Mouse (Mus musculus) cerebellum, adult 9-10 months (tissue): Measurements from ENCODE around the gene Polr3e.
A peak's percentile ranks its signal among the peaks of the same experiment; 100 is the strongest.
"Not testable (repeated sequence)": the region's sequence is repeated elsewhere in the genome, so short reads cannot be mapped to it uniquely, and the experiment has no call there.

Experiments
- DNase-seq: peaks from one replicate; pipeline ENCODE4 v3.0.0; 2022

The Polr3e gene

DNA sequence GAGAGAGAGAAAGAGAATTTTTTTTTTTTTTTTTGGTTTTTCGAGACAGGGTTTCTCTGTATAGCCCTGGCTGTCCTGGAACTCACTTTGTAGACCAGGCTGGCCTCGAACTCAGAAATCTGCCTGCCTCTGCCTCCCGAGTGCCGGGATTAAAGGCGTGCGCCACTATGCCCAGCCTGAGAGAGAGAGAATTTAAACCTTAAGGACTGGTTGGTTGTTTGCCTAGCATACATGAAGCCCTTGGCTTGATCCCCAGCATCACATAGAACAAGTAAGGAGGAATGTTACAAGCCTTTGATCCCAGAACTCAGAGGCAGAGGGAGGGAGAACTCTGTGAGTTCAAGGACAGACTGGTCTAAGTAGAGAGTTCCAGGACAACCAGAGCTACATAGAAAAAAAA is 6.3 kb upstream of the Polr3e start:
- DNase-seq: not testable (repeated sequence)

GRCm38 (mm10) chr7:120913332-120913731 is 4.2 kb upstream of the Polr3e start:
- DNase-seq: no peak

DNA sequence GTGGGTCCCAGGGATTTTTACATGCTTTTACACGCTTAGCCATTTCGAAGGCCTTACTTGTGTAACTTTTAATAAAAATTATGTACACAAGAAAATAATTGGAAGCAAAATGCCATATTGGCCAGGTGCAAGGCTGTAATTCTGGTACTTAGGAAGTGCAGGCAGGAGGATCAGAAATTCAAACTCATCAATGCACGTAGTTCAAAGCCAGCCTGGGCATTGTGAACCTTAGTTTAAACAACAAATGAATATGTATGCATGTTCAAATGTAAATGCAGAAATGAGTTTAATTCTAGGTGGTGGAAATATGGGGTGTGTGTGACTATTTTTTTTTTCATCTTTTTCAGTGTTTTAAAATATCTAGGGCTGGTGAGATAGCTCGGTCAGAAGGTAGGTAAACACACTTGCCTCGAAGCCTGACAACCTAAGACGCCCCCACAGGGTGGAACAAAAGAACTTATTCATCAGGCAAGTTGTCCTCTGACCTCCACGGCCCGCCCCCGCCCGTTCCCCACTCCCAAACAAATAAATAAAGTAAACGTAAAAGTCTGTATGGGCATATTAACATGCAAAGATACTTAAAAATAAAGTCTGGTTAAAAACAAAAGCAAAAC is 1.2 kb upstream of the Polr3e start:
- DNase-seq: no peak

DNA sequence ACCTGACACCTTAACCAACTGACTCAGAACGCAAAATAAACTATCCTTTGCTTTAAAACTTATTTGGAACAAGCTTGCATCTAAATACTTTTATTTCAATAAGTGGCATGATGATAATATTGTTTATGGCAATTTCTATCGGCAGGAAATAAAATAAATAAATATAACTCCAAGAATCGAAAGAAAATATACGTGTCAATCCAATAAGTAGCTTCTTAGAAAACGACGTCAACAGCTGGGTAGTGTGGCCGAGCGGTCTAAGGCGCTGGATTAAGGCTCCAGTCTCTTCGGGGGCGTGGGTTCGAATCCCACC is 309 bp upstream of the Polr3e start:
- DNase-seq: no peak

DNA sequence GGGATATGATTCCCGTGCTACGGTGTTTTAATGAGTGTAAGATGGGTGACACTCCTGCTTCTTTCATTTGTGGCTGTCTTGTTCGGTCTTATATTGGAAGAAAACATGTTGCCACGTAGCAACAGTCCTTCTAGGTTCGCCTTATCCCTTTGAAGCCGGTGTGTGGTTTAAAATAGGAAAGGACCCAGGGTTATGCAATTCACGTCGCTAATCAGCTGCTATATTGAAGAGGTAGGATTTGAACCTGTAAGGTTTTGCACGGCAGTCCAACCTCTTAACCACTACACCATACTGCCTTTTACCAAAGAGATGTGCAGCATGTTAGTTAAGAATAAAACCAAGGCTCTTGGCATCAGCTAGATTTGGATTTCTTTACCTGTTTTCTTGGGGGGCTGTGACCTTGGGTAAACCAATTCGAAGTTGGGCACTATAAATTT is 1.0 kb downstream of the Polr3e start:
- peak; percentile 82 for DNase-seq

- DNase-seq: no peak
Measured at GRCm38 (mm10) chr7:120933110-120933509, 15.6 kb downstream of the Polr3e start.

DNA sequence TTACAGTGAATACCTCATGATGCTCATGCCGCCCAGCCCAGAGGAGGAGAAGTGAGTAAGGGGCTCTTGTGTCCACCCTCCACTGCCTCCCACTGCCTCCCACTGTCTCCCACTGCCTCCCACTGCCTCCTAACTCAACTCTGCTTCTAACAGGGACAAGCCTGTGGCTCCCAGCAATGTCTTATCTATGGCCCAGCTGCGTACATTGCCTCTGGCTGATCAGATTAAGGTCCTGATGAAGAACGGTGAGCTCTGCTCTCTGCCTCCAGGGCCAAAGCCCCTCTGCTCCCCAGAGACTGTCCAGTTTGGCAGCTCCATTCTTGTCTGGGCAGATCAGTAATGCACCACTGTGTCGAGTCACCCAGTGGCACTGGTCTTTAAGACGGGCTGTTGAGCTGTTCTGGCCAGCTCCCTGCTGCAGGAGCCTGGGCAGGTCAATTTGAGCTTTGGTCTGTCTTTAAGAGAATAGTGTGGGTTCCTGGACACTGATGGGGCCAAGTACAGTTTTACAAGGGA is 16.2 kb downstream of the Polr3e start:
- no peak for DNase-seq

DNA sequence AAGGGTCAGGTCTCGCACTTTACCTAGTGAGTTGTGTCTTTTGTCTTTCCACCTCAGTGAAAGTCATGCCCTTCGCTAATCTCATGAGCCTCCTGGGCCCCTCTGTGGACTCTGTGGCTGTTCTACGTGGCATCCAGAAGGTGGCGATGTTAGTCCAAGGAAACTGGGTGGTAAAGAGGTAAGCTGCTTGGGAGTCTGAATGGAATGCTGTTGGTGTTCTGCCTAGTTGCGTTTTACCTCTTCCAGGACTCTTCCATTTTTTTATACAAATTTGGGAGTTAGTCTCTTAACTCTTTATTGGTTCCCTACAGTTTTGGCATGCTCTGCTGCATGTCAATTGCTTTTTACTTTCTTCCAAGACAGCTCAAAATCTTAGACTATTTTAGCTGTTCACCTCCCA is 17.2 kb downstream of the Polr3e start:
- DNase-seq: no peak

GRCm38 (mm10) chr7:120936522-120936921 is 19.0 kb downstream of the Polr3e start:
- DNase-seq: no peak

GRCm38 (mm10) chr7:120938206-120938605 is 20.7 kb downstream of the Polr3e start:
- DNase-seq: no peak

DNA sequence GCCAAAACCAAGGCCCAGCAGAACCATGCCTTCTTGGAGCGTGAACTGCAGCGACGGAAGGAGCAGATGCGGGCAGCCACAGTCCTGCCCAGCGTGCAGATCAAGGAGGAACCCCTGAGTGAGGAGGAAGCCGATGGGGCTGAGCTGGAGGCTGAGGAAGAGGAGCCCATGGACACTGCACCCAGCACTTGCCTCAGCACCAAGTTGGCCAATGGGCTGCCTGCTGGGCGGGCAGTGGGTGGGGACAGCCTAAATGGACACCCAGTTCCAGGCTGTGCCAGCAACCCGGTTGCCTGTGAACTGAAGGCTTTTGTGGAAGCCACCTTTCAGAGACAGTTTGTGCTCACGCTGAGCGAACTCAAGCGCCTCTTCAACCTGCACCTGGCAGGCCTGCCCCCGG is 22.8 kb downstream of the Polr3e start:
- no peak for DNase-seq

DNA sequence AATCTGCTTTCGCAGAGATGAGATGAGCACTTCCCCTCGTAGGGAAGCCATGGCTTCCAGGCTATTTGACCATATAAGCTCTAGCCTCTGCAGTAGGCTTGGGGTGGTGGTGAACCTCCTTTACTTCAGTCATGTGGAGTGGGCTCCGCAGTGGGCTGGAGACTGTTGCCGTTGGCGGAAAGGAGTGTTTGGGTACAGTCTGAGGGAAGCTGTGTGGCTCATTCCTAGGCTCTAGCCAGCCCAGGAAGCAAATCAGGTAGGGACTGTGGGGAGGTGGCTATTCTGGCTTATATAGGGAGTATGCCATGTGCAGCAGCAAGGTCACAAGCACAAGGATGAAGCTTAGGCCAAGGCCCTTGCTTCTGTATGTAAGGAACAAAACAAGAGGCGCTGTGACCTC is 23.7 kb downstream of the Polr3e start:
- no peak for DNase-seq

DNA sequence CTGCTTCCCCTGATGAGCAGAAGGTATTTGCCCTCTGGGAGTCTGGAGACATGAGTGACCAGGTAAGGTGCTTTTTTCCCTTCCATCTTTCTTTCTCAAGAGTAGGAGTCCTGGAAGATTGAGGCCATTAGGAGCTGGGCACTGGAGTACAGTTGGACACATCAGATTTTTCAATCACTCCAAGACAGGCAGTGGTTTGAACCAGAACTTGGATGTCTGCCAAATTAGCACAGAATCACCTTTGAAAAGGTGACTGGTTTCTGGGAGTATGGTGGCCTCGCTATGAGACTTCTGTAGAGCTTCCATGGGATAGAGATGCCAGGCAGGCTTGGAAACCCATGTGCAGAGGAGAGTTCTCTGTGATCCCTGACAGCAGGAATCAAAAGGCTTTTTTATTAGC is 25.0 kb downstream of the Polr3e start:
- no peak for DNase-seq

DNA sequence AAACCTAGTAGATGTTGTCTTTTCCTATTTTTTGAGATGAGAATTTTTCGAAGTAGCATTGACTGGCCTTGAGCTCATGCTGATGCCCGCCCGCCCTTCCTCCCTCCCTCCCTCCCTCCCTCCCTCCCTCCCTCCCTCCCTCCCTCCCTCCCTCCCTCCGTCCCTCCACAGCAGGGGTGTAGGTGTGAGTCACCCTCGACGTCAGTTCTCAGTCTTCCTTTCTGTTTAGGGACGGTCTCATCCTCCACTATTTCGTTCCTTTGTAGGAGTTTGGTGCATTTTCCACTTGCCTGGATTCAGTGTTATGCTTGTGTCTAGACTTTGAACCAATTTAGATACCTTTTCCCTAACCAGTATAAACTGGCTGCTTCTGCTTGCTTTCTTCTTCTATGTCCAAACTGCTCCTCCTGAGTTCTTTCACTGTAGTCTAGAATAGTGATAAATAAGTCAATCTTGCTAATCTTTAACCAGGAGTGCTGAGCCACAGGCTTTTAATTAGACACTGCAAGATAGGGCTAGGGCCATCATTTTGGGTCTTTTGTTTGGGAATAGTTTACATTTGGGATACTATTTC is 26.5 kb downstream of the Polr3e start:
- no peak for DNase-seq

GRCm38 (mm10) chr7:120953591-120953990 is 36.0 kb downstream of the Polr3e start:
- not testable (repeated sequence) for DNase-seq

GRCm38 (mm10) chr7:120960116-120960515 is 42.6 kb downstream of the Polr3e start:
- no peak for DNase-seq

- DNase-seq: no peak
Measured at GRCm38 (mm10) chr7:120960601-120961000, 43.1 kb downstream of the Polr3e start.

- DNase-seq: no peak
Measured at GRCm38 (mm10) chr7:120961893-120962292, 44.3 kb downstream of the Polr3e start.

- no peak for DNase-seq
Measured at GRCm38 (mm10) chr7:120963126-120963525, 45.6 kb downstream of the Polr3e start.

DNA sequence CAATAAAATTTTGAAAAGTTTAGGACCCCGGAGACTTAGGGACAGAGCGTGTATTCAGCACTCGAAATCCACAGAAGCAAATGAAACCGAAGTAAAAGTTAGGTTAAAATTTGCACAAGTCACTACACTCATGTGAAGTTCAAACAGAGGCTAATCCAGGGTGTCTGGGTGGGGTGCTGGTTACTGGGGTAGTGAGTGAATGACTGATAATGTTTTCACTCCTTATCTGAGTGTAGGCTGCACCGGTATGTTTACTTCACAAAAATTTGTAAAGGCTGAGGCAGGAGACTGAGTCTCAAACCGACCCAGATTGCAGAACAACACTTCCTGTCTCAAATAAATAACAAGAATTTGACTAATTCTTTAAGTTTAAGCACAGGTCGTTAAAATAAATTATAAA is 51.7 kb downstream of the Polr3e start:
- no peak for DNase-seq

DNA sequence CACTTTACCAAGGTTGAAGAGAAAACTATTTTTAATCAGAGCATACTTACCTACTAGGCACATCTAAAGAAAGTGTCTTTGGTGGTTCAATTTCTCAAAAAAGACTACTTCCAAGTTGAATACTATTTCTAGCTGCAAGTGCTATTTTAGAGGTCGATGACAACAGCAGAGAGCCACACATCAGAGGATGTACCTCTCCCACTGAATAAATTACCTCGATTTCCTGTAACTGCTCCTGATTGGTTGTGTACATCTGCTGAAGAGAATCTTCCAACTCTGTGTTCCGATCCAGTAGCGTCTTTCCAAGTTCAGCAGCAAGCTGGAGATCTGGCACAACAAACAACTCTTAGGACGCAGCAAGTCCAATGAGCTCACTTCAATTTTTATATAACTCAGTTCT is 52.6 kb downstream of the Polr3e start:
- DNase-seq: no peak

DNA sequence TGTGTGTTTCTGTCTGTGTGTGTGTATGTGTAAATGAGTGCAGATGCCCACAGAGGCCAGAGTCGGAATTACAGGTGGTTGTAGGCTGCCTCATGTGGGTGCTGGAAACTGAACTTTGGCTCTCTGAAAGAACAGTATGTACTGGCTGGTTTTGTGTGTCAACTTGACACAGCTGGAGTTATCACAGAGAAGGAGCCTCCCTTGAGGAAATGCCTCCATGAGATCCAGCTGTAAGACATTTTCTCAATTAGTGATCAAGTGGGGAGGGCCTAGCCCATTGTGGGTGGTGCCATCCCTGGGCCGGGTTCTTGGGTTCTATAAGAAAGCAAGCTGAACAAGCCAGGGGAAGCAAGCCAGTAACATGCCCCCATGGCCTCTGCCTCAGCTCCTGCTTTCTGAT is 54.9 kb downstream of the Polr3e start:
- DNase-seq: not testable (repeated sequence)

DNA sequence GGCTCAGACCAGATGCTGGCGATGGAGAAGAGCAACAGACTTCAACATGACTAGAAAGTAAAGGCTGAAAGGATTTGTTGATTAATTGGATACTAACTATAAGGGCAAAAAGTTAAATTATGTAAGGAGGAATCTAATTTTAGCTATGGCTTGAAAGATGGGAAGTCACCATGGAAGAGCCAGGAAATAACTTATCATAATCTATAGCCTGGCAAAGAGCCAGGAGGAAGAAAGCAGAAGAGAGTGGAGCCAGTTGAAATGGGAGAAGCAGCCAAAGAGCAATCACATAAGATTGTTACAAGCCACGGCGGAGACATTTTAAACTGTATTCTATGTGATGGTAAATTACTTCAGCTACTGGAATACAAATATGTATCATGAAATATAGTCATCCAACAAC is 56.5 kb downstream of the Polr3e start:
- DNase-seq: no peak

DNA sequence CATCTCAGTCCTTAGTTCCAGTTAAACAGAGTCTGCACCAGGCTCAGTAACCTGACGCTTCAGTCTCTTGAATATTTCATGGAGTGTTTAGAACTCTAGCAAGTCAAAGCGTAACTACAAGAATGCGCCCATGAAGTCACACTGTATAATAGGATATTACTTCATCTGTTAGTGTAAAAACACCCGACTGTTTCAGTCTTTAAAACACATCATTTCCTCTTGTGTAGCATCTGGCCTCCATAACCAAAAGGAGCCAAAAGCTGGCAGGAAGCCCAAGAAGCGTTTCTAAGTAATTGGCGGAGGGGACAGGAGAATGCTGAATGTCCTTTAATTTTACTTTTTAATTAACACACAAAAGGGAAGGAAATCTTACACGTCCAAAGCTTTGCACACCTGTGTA is 59.5 kb downstream of the Polr3e start:
- DNase-seq: no peak

DNA sequence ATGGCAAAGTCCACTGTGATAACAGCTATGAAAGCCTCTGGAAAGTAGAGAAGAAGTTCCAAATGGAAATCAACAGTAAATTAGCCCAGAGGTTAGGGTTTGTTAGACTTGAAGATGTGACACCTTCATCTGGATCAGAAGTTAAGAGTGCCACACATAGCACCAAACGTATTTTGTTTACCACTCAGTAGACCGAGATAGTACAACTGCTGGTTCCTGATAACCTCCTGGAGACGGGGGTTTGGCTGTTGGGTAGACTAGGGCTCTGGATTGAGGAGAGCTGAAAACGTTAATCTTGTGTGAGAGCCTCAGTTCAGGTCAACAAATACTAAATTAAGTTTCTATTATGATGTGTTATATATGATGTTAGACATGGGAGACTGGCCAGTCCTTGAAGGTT is 62.5 kb downstream of the Polr3e start:
- DNase-seq: no peak
